Mouse (Mus musculus) hindbrain, embryonic 10.5 days (tissue): ENCODE measurements around the gene Gm2115. TPM values are rescaled to one million over a fixed set of nuclear protein-coding genes. Genes with fewer than 3 reads are reported as not detected.
A peak's percentile ranks its signal among the peaks of the same experiment; 100 is the strongest.

Experiments used
- DNase-seq: peaks from one replicate; pipeline ENCODE4 v3.0.0-alpha.2; 2017; ENCODE audit warnings: low spot score
- H3K27ac ChIP-seq: fragments of 300-500 bp; sonication (generic); 2 replicates; pipeline ENCODE4 v1.5.1; 2016; ENCODE audit warnings: mild to moderate bottlenecking, moderate library complexity
- H3K27me3 ChIP-seq: fragments of 300-500 bp; sonication (generic); 2 replicates; pipeline ENCODE4 v1.6.1; 2016; ENCODE audit warnings: mild to moderate bottlenecking; ENCODE audit not compliant: poor library complexity, insufficient read depth, severe bottlenecking
- H3K36me3 ChIP-seq: fragments of 300-500 bp; sonication (generic); 2 replicates; pipeline ENCODE4 v1.6.1; 2016; ENCODE audit warnings: mild to moderate bottlenecking, moderate library complexity
- H3K4me1 ChIP-seq: fragments of 300-500 bp; sonication (generic); replicated peaks from 2 replicates; pipeline ENCODE4 v1.6.1; 2016; ENCODE audit warnings: mild to moderate bottlenecking
- H3K4me3 ChIP-seq: fragments of 300-500 bp; sonication (generic); 2 replicates; pipeline ENCODE4 v1.5.1; 2016; ENCODE audit warnings: mild to moderate bottlenecking, moderate library complexity
- H3K9me3 ChIP-seq: fragments of 300-500 bp; sonication (generic); 2 replicates; pipeline ENCODE4 v1.6.1; 2016; ENCODE audit warnings: mild to moderate bottlenecking, moderate library complexity
- WGBS: fragments of 180-500 bp; shearing (Covaris S2); methylation state at CpG from one replicate; pipeline ENCODE4 v1.1.7; 2016; 5-methylcytosine and 5-hydroxymethylcytosine counted together
- polyA plus RNA-seq: library from polyadenylated mRNA; unstranded; fragments of >200 nt; fragmentation: Nextera tagmentation; extraction: Ambion mirVana; gene quantifications from 2 replicates; pipeline ENCODE4 v1.2.1, GENCODE M21; 2016

The Gm2115 gene
- polyA plus RNA-seq, 1 experiment from 2014 or later: 0.03 TPM

DNA sequence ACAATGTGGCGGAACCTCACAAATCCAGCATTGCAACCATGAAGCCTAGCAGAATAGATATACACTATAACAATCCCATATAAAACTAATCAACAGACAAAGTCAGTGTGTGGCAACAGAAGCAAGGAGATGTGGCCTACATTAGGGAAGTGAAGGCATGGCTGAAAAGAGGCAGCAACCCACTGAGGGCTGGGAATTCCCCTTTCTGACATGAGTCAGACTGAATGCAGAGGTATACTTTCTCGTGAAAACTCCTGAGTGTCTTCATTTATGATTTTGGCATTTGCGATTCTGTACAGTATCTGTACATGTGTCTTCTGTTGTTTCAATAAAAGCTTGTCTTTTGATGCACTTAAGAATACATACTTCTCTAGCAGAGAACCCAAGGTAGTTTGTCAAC is 62.6 kb downstream of the Gm2115 start:
- Histone ChIP-seq H3K27me3 (no peaks in the 10 kb centered on the region), H3K36me3 (no peaks in the 10 kb centered on the region), H3K4me1 (peaks cover 3% of the 10 kb centered on the region; the same call in 1 of the 2 replicates), H3K27ac (no peak overlapping the region), H3K4me3 (no peak overlapping the region), H3K9me3 (no peaks in the 10 kb centered on the region)
- 92% methylated on average over 3 of the region's 3 CpGs for WGBS
- no peak for DNase-seq

- WGBS: 51% methylated on average over 8 of the region's 8 CpGs
- Histone ChIP-seq H3K9me3 (no peaks in the 10 kb centered on the region), H3K4me1 (no peaks in the 10 kb centered on the region), H3K4me3 (no peak overlapping the region), H3K27ac (no peak overlapping the region), H3K36me3 (no peaks in the 10 kb centered on the region), H3K27me3 (no peaks in the 10 kb centered on the region)
- DNase-seq: peak; percentile 29
Measured at GRCm38 (mm10) chr7:84594087-84594916, 65.5 kb downstream of the Gm2115 start.

- Histone ChIP-seq H3K27me3 (no peaks in the 10 kb centered on the region), H3K4me1 (no peaks in the 10 kb centered on the region), H3K36me3 (no peaks in the 10 kb centered on the region), H3K27ac (no peak overlapping the region), H3K9me3 (no peaks in the 10 kb centered on the region), H3K4me3 (no peak overlapping the region)
- DNase-seq: no peak
Measured at GRCm38 (mm10) chr7:84594917-84595303, 66.2 kb downstream of the Gm2115 start.

DNA sequence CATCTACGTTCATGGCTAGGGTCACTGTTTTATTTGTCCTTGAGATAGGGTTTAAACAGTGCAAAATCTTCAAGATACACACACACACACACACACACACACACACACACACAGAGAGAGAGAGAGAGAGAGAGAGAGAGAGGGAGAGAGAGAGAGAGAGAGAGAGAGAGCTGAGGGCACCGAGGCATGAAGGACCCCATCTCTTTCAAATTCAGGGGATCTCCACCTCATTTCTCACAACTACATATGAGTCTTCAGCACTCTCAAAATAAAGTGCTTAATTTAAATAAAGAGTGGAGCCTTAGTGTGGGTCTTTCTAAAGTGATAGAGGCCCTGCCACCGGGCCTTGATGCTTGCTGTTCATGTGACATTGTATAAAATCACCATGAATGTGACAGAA is 67.2 kb downstream of the Gm2115 start:
- Histone ChIP-seq H3K9me3 (no peaks in the 10 kb centered on the region), H3K27ac (no peak overlapping the region), H3K4me1 (no peaks in the 10 kb centered on the region), H3K4me3 (no peak overlapping the region), H3K27me3 (no peaks in the 10 kb centered on the region), H3K36me3 (no peaks in the 10 kb centered on the region)
- WGBS: 88% methylated on average over 3 of the region's 3 CpGs
- no peak for DNase-seq

GRCm38 (mm10) chr7:84596633-84597032 is 67.9 kb downstream of the Gm2115 start:
- WGBS: 88% methylated on average over 3 of the region's 3 CpGs
- H3K27ac ChIP-seq: no peak overlapping the region

DNA sequence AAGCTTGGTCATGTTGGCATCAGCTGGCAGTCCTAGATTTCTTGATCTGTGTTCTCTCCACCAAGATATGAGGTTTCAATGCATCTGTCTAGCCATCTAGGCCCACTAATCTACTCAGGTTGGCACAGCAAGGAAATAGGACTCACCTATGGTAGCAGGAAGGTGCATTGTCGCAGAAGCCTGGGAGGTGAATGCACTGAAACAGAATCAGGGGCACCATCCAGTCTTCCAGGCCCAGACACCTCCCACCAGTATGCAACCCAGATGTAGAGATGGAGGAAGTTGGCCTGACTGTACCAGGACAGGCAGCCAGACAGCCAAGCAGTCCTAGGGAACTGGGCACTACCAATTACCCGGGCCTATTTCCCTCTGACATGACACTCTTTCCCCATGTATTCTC is 71.9 kb downstream of the Gm2115 start:
- peaks cover 7% of the 10 kb centered on the region; the same call in 1 of the 2 replicates for H3K4me1 ChIP-seq
- WGBS: 91% methylated on average over 2 of the region's 2 CpGs
- DNase-seq: no peak
- H3K9me3 ChIP-seq: no peaks in the 10 kb centered on the region
- H3K4me3 ChIP-seq: no peak overlapping the region
- no peaks in the 10 kb centered on the region; the same call in 1 of the 2 replicates for H3K27me3 ChIP-seq
- H3K27ac ChIP-seq: no peak overlapping the region
- H3K36me3 ChIP-seq: no peaks in the 10 kb centered on the region

More at GRCm38 (mm10) chr7:84596633-84597032, 67.9 kb downstream of the Gm2115 start:
- no peaks in the 10 kb centered on the region for H3K36me3 ChIP-seq
- H3K27me3 ChIP-seq: no peaks in the 10 kb centered on the region
- no peaks in the 10 kb centered on the region for H3K4me1 ChIP-seq
- no peak for DNase-seq
- H3K9me3 ChIP-seq: no peaks in the 10 kb centered on the region
- no peak overlapping the region for H3K4me3 ChIP-seq

DNA sequence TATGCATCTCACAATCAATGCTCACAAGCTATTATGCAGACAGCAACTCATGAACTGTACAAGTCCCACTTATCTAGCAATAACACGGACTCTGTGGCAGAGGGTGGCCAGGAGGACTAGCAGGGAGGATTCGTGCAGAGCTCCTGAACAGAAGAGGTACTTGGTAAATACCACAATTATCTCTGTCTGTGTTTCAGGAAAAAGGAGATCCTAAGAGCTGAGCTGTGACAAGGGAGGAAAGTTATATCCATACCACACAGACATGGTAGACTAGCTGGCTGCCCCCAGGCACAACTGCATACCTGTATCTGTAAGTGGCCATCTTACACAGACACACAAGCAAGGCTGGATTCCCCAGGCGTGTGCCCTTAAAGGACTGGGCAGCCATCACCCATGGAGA is 72.6 kb downstream of the Gm2115 start:
- Histone ChIP-seq H3K4me1 (peaks cover 14% of the 10 kb centered on the region), H3K27ac (no peak overlapping the region), H3K9me3 (no peaks in the 10 kb centered on the region), H3K36me3 (no peaks in the 10 kb centered on the region), H3K27me3 (no peaks in the 10 kb centered on the region; the same call in 1 of the 2 replicates), H3K4me3 (no peak overlapping the region)
- DNase-seq: no peak
- WGBS: 89% methylated on average over 3 of the region's 3 CpGs

DNA sequence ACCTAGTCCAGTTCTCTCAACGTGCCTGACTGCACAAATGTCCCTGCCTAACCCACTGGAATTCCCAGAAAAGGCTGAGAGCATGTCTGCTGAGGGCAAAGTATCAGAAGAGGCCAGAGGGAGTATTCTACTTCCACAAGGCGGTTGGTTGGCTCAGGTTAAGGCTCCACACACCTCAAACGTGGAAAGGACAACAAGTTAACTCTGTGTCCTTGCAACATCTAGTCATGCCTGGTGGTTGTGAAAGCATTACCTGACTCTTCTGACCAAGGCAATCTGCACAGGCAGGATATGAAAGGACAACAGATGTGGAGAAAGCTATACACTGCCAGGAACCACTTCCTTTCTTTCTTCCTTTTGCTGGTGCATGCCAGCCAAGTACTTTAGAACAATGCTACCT is 75.7 kb downstream of the Gm2115 start:
- H3K36me3 ChIP-seq: no peaks in the 10 kb centered on the region
- WGBS: 78% methylated on average over 3 of the region's 3 CpGs
- DNase-seq: no peak

GRCm38 (mm10) chr7:84605033-84605687 is 76.4 kb downstream of the Gm2115 start:
- H3K4me3 ChIP-seq: peak overlapping the region; percentile 73
- WGBS: 11% methylated on average over 19 of the region's 19 CpGs
- H3K36me3 ChIP-seq: no peaks in the 10 kb centered on the region
- no peak for DNase-seq
- H3K27me3 ChIP-seq: no peaks in the 10 kb centered on the region; the same call in 1 of the 2 replicates
- H3K27ac ChIP-seq: peak overlapping the region; percentile 83
- H3K4me1 ChIP-seq: peaks cover 19% of the 10 kb centered on the region
- H3K9me3 ChIP-seq: no peaks in the 10 kb centered on the region

More for the DNA sequence above, 75.7 kb downstream of the Gm2115 start:
- Histone ChIP-seq H3K27me3 (no peaks in the 10 kb centered on the region; the same call in 1 of the 2 replicates), H3K27ac (no peak overlapping the region), H3K4me3 (no peak overlapping the region), H3K9me3 (no peaks in the 10 kb centered on the region), H3K4me1 (peaks cover 19% of the 10 kb centered on the region)

DNA sequence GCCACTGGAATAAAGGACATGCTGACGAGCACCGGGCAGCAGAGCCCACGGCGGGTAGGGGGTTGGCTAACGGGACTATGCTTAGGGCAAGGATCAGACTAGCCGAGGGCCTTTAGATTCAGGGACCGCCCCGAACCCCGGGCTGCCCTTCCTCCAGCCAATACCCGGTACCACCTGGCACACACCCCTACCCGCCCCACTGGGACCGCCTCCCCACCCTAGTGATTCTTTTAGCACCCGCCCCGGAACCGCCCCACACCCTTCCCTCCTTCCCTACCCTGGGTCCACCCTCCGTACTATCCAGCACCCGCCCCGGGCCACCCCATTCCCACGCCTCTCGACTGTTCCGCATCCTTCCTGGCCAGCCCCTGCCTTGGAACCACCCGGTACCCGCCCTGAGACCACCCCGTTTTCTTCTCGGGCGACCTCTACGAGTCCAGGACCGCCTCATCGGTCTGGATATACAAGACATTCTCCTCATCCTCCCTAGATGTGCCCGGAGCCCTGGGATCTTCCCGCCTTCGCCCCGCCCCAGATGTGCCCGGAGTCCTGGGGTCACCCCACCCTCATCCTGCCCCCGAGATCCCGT is 77.0 kb downstream of the Gm2115 start:
- H3K27ac ChIP-seq: peak overlapping the region; percentile 83
- peaks cover 19% of the 10 kb centered on the region for H3K4me1 ChIP-seq
- no peaks in the 10 kb centered on the region; the same call in 1 of the 2 replicates for H3K27me3 ChIP-seq
- peak overlapping the region; percentile 73 for H3K4me3 ChIP-seq
- WGBS: 1% methylated on average over 36 of the region's 36 CpGs
- H3K36me3 ChIP-seq: 0 out of 2 replicates have a peak, but pooled peaks cover 3% of the 10 kb centered on the region
- H3K9me3 ChIP-seq: no peaks in the 10 kb centered on the region
- DNase-seq: peak; percentile 42

GRCm38 (mm10) chr7:84606293-84606749 is 77.6 kb downstream of the Gm2115 start, which contains the start of gene Fah:
Gene Fah (minus strand): TSS chr7:84606722.
- peak; percentile 53 for DNase-seq
- Histone ChIP-seq H3K27ac (peak within 1 kb of the TSS; percentile 83), H3K36me3 (0 out of 2 replicates have a peak, but pooled peaks cover 3% of the 10 kb centered on the region), H3K27me3 (no peaks in the 10 kb centered on the region; the same call in 1 of the 2 replicates), H3K4me1 (peaks cover 19% of the 10 kb centered on the region), H3K4me3 (peak within 1 kb of the TSS; percentile 73), H3K9me3 (no peaks in the 10 kb centered on the region)
- WGBS: under 1% methylated on average over 10 of the region's 10 CpGs

DNA sequence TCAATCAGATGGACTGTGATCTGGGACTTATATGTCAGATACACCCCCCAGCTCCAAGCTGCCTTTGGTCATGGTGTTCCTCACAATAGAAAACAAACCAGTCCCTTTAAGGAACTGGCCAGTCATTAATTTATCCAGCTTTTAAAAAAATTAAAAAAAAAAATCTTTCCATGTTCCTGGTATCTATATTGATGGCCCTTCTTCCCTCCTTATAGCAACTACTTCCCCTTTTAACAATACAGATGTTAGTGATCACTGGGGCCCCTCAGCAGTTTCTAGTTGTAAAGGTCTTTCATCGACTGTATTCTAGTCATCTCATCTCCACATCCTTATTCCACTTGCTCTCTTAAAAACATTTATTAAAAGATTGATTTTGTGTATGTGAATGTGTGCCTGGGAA is 82.9 kb downstream of the Gm2115 start:
- WGBS: 90% methylated on average over 1 of the region's 1 CpGs
- H3K9me3 ChIP-seq: no peaks in the 10 kb centered on the region
- DNase-seq: no peak
- no peak overlapping the region for H3K4me3 ChIP-seq
- H3K36me3 ChIP-seq: peaks cover 18% of the 10 kb centered on the region
- peaks cover 2% of the 10 kb centered on the region for H3K4me1 ChIP-seq
- no peaks in the 10 kb centered on the region for H3K27me3 ChIP-seq
- H3K27ac ChIP-seq: no peak overlapping the region
